Mouse (Mus musculus) right cerebral cortex, postnatal 10 days (tissue): ENCODE measurements around the gene Plekhg1.

Source experiments
- DNase-seq, 2 experiments: peaks; one replicate each; pipeline ENCODE4 v3.0.0; 2021; ENCODE audit warnings: low spot score in 2 of 2

Gene Plekhg1

DNA sequence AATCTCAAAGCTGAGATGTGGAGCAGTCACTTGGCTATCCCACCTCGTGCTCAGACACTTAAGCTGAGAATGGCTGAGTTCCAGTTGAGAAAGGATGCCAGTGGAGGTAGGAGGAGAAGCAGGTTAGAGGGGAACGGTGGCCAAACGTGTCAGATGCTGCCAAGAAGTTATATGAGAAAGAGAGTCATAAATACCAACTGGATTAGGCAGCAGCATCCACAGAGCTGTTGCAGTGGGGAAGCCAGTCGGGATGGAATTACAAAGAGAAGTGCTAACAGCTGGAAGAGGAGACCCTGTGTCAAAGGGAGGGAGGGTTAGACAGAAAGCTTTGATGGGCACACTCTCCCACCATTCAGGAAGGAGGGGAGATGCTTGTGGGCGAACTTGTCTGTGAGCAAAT lies 89.3 kb downstream of the Plekhg1 start:
- DNase-seq = no peak

DNA sequence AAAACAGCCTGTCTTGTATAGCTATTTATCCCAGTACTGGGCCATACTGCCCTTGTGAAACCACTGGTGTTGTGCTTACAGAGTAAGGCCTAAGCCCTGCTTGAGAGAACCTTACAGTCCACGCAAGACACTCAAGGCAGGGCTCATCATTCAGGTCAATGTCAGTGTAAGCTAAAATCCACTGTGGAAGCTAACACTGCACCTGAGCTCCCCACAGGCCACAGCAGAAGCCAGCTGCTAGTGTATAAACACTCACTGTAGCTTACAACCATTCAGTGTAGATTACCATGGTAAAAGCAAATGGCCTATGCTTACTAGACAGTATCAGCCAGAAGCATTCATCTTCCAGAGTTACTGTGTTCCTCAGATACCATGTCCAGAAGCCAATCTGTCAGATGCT lies 90.5 kb downstream of the Plekhg1 start:
- DNase-seq = no peak

DNA sequence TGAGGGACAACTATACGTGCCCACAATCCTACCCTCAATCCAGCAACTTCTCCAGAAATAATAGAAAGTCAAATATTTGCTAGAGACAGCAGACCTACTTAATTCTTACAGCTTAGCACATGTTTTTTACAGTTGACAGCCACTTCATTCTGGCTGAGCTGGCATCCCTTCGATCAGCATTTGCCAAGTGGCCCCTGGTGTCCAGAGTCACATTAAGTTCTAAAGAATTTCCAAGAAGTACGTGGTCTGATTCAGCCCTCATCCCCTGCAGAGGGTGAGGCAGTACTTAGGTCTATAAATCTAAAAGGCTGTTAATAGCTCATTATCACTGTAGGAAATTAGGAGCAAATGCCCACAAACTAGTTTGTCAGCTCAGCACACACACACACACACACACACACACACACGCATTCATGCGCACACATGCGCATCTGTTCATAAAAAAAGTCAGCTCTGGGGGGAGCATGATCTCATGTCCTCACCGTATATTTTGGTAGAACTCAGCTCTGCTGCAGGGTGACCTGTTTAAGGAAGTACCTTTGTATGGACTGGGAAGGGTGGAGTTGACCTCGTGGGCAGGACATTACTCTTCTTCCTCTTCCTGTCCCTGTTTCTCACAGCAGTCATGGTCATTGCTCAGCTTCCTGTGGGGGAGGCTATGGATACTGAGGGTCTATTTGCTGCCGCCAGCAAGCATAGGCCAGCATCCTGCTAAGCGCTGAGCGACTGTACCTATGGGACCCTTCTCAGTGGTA lies 91.6 kb downstream of the Plekhg1 start:
- DNase-seq = no peak

DNA sequence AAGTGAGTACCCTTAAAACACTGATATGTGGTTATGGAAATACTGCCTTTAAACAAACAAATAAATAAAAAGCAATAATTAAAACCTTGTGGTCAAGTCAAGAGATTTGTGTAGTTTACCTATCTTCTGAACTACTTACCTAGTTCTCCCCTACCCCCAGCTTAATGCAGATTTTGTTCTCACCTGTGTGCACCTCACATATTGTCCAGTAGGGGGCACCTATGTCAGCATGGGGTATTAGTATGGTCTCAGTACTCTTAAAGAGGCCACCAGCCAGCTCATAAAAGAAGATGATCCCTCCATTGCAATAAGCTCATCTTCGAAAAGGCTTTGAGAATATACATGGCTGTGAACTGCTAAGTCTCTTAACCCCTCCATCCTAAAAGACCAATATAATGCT lies 93.9 kb downstream of the Plekhg1 start:
- no peak for DNase-seq

DNA sequence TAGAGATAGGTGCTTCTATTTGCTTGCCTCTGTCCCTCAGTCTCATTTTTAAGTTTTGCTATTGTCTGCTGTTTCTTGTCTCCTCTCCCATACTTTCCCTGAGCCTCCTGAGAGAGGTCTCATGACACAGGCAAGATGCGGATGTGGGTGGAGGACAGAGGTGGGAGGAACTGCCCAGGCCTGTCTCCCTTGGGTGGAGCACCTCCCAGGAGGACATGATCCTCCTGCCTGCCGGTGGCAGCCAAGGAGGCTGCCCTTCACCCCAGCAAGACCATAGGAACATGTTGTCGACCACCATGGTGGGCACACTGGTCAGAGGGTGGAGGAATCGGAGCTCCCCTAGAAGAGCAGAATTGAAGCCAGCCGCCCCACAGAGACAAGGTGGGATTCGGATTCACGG lies 94.5 kb downstream of the Plekhg1 start:
- no peak for DNase-seq

DNA sequence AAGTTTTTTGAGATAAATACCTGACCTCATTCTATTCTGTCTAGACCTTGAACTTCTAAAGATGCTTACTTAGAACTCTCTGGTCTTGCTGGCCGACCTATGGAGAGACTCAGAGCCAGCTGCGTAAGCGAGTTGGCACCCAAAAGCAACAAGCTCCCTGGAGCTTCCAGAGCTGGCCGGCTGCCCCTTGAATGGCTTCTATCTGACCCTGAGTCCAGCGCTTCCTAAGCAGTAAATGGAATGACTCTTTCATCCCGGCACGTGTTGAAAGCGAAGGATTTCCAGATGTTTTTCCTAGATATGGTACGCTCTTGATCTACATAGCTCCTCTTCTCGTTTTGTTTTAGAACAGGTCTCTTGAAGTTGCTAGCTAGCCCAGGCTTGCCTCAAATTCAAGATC lies 95.5 kb downstream of the Plekhg1 start:
- DNase-seq = no peak

DNA sequence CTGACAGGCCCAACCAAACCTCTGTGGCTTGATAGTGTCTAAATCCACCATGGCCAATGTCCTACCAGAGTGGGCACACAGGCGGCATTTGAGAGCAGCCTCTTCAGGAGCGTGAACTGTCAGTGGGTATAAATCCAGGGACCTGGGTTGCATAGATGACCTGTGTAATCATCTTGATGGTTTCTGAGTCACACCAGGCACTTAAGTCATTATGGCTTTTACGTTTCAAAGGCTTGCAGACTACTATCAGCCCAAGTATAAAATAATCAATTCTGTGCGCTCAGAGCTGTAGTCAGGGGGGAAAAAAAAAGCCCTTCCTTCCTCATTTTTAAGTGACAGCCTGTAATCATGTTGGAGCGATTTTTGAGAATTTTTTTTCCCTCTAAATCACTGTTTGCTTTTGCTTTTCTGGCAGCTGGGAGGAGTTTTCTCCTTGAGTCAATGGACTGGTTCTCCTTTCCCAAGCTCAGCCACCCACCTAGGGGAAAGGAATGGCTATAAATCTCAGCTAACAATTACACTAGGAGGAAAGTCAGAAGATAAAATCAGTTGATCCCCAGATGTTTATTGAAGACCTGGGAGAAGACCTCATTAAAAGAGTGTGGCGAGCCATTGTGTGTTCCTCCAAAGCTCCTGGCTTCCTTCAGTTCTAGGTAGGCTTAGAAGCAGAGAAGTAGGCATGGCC lies 99.7 kb downstream of the Plekhg1 start:
- no peak for DNase-seq

DNA sequence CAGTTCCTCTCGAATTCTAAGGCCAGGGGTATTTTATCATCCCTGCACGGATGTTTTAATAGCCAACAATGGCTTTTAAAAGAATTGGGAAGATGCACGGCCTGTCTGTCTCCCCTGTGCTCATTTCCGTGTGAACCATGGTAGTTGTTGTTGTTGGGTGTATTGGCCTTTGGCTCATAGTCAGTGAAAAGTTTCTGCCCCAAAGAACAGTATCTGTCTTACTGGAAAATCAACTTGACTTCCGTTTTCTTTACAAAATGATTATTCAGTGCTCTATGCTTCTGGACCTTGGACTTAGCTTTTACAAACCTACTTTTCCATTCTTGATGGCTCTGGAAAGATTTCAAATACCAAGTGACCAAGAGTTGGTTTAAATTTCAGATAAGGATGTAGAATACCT lies 104.3 kb downstream of the Plekhg1 start:
- no peak for DNase-seq

DNA sequence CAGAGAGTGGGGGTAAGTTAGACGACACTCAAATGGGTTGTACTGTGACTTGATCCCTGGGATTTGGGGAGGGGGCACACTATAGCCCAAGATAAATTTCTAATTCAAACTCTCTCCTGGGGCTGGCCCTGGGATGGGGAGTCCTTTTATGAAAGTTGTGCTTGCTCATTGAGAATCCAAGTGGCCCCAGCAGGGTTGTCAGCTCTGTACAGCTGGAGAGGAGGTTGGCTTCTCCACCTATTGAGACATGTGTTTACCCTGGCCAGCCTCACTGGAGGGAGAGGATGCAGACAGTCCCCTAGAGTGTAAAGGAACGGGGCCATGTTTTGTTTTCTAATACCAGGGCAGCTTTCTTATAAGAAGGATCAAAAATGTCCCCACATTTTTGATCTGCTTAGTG lies 106.9 kb downstream of the Plekhg1 start:
- no peak for DNase-seq

DNA sequence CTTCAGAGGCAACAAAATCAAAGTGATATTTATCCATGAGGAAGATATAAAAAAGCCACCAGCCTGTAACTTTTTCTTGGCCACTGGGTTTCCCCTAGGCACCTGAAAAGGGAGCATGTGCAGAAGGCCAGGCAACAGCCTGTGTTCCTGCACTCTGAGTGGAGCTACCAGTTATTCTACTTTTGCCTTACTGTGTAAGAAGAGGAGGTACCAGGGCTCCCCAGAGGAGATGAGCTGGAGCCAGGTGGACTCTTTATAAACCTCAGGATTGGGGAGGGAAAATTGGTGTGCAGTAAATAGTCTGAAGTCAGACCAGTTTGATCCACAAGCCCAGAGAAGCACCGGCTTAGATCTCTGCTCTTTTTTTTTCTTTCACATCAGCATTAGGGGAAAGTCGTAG lies 111.3 kb downstream of the Plekhg1 start:
- DNase-seq = no peak

DNA sequence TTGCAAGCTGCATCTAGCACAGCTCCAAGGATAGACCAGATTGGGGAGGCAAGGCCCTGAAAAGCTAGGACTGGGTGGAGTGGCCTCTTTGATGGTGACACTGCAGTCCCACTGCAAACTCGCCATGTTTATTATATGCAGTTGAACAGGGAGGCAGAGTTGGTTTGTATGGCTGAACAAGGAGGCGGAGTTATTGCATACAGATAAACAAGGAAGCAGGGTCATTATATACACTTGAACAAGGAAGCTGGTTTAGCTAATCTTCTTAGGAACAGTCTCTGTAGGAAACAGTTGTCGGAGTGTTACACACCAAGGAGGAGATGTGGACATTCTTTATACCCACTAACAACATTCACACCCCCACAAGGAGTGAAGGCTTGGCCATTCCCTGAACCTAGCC lies 112.6 kb downstream of the Plekhg1 start:
- no peak for DNase-seq

DNA sequence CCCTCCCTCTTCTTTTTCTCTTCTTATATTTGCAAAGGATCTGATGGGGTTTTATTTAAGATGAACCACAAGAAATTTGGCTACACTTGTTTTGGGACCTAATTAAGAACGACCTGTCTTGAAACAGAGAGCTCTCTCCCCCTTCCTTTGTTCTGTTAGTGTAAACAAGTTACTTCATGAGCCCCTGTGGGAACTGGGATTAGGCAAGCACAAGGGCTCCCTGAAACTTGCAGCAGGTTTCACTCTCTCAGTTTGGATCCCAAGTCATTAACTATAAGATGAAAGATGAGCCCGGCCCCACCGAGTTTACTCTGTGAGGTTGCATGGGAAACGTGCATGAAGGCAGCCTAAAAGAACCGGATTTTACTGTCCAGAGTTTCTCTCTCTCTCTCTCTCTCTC lies 117.7 kb downstream of the Plekhg1 start:
- no peak for DNase-seq

DNA sequence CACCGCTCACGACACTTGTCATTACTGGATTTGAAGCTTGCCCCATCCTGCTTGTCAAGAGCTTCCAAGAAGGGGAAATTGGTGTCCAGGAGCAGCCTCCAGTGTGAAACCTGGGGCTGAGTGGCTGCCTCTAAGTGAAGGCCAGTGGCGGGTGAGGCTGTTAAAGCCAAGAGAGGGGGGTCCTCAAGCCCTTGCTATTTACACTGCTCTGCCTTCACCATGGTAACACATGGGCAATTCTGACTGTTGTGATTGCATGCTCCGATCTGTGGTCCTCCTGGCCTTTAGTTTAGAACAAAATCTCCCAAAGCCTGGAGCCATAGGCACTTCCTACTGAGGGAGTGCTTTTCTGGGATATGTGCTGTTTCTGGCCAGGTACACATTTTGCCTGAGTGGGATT lies 118.3 kb downstream of the Plekhg1 start:
- no peak for DNase-seq

DNA sequence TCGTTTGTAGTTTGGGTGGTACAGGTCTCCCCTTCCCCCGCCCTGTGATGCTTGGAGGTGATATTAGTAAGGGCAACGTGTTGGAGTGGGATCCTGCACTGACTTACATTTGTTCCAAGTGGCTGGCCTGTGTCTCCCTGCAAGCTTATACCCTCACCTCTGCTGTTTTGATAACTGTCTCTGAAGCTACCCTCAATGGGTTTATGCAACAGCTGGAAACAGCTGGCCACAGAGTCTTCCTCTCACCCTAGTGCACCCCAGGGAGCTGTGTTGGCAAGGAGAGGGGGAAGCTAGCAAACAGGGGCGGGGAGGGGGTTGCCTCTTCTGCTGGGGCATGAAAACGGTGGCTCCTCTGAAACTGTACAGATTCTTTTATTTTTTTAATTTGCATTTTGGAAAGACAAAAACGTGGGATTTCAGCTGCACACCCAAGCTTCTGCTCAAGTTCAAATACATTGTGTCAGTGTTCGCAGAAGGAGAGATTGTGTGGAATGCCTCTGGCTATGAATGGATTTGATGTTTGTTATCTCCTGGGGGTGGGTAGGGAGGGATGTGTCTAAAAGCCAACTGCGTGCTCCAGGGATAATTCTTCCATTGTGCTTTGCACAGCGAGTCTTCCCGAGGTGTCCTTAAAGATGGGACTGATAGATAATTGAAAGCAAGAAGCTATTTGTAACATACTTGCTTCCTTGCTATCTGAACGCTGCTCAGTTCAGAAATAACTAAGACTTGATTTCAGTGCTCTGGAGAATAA lies 119.0 kb downstream of the Plekhg1 start:
- no peak for DNase-seq

DNA sequence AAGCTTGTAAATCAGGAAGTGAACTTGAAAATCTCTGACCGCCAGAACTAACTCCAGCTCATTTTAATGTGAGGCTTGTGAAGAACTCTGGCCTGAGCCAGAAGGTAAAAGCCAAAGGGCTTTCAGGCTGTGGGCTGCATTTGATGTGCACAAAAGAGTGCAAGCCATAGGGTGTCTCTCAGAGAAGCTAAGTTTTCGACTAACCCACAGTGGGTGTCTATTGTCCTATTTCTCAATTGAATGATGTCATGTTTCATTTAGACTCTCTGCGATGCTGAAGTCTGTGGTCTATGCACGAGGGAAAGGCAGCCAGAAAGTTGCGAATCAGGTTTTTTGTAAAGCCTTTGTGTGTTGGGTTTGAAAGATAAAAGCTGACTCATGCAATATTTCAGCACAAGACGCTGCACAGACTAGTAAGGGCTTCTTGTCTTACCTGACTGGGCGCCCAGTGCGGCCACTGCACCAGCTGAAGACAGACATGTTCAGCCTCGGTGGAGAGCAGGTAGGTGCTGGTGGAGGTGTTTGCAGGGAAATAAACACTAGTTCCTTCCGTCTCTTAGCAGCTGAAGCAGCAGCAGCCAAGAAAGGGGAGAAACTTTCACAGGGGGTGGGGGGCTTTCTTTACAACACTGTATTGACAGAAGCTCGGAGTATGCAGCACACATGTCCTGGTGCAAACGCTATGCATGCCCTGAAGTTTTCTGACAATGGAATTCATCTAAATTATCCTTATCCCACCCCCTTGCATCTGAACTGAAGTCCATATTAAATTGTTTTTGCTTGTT lies 123.4 kb downstream of the Plekhg1 start:
- DNase-seq = no peak

DNA sequence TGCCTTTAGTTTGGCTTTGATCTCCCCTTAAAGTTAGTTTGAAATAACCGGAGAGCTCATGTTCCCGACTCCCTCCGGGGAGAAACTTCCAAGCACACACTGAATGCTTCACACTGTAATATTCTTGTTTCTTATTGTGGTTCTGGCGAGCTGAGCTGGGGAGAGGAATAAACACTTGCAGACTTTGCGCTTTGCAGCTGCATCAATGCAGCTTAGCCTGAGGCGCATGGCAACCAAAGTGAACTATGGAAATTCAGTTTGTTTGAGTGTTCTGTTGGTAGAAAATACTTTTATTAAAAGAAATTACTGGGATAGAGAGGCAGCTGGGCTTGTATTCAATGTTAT lies 124.0 kb downstream of the Plekhg1 start:
- no peak for DNase-seq

DNA sequence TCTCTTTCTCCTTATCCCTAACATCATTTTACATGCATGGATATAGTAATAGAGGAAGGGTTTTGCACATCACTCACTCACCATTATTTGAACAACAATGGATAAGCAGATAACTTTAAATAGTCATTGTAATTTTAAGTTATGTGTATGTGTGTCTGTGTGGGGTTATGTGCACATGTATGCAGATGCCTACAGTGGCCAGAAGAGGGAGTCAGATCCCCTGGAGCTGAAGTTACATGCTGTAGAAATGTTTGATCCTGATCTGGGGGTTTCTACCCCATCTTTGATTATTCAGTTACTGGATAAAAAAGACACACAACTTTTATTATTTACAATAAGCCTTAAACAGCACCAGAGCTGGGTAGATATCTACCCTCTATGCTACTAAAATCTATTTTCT lies 127.1 kb downstream of the Plekhg1 start:
- DNase-seq = no peak

DNA sequence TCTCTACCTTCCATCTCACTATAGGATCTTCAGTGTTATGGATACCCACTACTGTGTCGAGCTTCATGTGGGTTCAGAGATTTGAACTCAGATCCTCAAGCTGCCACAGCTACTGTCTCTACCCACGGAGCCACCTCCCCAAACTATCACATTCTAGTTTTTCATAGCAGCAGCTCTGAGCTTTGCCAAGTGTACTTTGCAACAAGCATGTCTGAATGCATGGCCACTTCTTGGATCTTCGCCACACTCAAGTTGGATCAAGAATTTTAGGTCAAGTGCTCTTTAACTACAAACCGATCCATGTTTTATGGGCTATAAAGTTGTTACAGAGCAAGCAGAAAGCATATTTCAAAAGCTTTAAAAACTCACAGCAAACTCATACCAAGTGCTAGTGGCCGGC lies 130.7 kb downstream of the Plekhg1 start:
- DNase-seq = no peak

DNA sequence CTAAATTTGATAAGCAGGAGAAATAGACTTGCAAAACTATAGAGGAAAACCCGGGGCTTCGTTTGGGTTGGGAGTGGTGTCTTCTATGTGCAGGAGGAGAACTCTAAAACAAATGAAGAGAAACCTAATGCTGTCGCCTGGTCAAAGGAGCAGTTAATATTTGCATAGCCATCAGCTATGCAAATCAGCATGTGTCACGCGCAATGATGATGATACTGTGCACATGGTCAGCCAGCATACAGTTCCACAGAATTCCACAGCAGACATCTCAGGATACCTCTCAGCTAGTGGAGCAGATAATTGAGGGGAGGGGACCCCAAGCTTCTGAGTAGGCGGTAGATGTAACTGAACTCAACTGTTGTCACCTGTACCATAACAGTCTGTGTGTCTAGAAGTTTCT lies 133.3 kb downstream of the Plekhg1 start:
- DNase-seq = no peak

DNA sequence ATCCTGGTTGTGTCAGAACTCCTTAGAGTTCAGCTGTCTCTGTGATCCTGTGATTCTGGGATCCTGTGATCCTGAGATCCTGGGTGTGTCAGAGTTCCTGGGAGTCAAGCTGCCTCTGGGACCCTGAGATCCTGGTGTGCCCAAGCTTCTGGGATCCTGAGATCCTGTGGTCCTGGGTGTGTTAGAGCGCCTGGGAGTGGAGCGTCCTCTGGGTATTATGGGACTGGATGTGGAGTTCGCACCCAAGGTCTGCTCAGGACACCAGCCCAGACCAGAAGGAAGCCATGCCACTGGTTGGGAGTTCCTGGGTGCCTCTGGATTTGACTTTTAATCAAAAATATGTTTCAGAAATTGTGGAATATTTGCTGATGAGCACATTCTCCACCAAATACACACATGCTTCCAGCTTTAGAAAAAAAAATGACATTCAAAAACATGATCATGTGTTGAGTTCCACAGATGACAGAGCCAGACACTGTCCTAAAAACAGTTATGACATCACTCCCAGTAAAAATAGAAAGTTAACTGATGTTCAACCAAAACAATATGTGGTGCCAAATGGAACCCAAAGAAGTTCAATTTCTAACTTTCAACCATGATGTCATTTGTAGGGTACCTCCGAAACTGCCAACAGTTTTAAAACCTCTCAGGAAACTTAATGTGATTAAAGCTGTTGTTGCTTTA lies 137.8 kb downstream of the Plekhg1 start:
- no peak for DNase-seq

DNA sequence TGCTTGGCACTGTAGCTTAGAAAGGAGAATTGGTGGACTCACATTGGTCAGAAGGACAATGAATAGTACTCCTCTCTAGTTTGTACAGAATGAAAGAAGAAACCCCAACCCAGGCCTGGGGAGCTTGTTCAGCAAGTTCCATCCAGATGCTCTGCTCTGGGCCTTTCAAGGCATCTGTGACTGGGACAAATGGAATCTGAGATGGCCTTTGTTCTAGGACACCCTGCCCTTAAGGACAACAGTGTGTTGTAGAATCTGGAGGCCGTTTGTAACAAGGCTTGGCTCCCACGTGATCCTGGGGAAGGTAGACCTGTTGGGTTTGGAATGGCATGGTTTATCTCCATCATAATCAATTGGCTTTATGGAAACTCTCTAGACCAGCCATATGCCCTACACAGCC lies 141.0 kb downstream of the Plekhg1 start:
- no peak for DNase-seq

DNA sequence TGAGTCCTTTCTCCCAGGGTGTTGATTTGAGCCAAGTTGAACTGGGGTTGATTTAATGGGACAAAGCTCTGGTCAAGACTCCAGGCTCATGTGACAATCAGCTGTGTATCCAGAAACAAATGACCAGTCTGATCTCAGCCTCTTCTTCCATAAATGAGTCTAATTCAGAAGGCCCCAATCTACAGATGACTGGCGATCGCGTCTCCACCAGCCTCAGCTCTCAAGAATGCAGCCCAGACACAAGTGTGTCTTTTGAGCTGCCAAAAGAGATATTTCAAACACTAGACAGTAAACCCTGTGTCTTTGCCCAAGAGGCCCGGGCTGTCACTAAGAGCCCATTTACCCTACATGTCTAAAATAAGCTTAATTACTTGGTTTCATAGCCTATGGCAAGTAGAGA lies 148.3 kb downstream of the Plekhg1 start:
- DNase-seq = peak in 1 of 2 experiments; percentile 32
